Mouse (Mus musculus) T-cell, adult 2 months (primary cell): ENCODE data around the gene Mdm4.
"Not testable (repeated sequence)": the region's sequence is repeated elsewhere in the genome, so short reads cannot be mapped to it uniquely, and the experiment has no call there.

Source experiments
- DNase-seq: peaks from one replicate; pipeline ENCODE4 v3.0.0; 2022; ENCODE audit warnings: low spot score

Mdm4 gene

GRCm38 (mm10) chr1:133053034-133053433 lies 22.7 kb upstream of the Mdm4 start:
- no peak for DNase-seq

- no peak for DNase-seq
Measured at GRCm38 (mm10) chr1:133051829-133052228, 21.5 kb upstream of the Mdm4 start.

GRCm38 (mm10) chr1:133050001-133050431 lies 19.7 kb upstream of the Mdm4 start:
- DNase-seq = no peak

GRCm38 (mm10) chr1:133048690-133049089 lies 18.3 kb upstream of the Mdm4 start:
- no peak for DNase-seq

- DNase-seq = no peak
Measured at GRCm38 (mm10) chr1:133047575-133047974, 17.2 kb upstream of the Mdm4 start.

- DNase-seq = peak; percentile 22
Measured at GRCm38 (mm10) chr1:133046441-133046931, 16.1 kb upstream of the Mdm4 start.

- peak; percentile 67 for DNase-seq
Measured at GRCm38 (mm10) chr1:133045861-133046440, 15.6 kb upstream of the Mdm4 start.

- no peak for DNase-seq
Measured at GRCm38 (mm10) chr1:133045011-133045860, 14.9 kb upstream of the Mdm4 start, which contains the start of gene Pik3c2b. Gene Pik3c2b (plus strand): TSS chr1:133045667.

GRCm38 (mm10) chr1:133039505-133039949 lies 9.2 kb upstream of the Mdm4 start:
- DNase-seq = peak; percentile 70

- DNase-seq = not testable (repeated sequence)
Measured at GRCm38 (mm10) chr1:133034682-133035081, 4.3 kb upstream of the Mdm4 start.

GRCm38 (mm10) chr1:133034091-133034460 lies 3.7 kb upstream of the Mdm4 start:
- peak; percentile 43 for DNase-seq

GRCm38 (mm10) chr1:133033316-133034090 lies 3.1 kb upstream of the Mdm4 start:
- peak; percentile 70 for DNase-seq

GRCm38 (mm10) chr1:133032981-133033315 lies 2.6 kb upstream of the Mdm4 start:
- DNase-seq = no peak

- peak; percentile 61 for DNase-seq
Measured at GRCm38 (mm10) chr1:133029744-133030143, 617 bp downstream of the Mdm4 start.

- no peak for DNase-seq
Measured at GRCm38 (mm10) chr1:133027980-133028379, 2.4 kb downstream of the Mdm4 start.

- DNase-seq = no peak
Measured at GRCm38 (mm10) chr1:133027126-133027525, 3.2 kb downstream of the Mdm4 start.

GRCm38 (mm10) chr1:133025796-133026190 lies 4.6 kb downstream of the Mdm4 start:
- DNase-seq = not testable (repeated sequence)

- peak; percentile 92 for DNase-seq
Measured at GRCm38 (mm10) chr1:133025051-133025795, 5.1 kb downstream of the Mdm4 start.

- no peak for DNase-seq
Measured at GRCm38 (mm10) chr1:133024426-133024825, 5.9 kb downstream of the Mdm4 start.

GRCm38 (mm10) chr1:133023723-133024122 lies 6.6 kb downstream of the Mdm4 start:
- DNase-seq = not testable (repeated sequence)

GRCm38 (mm10) chr1:133021971-133022370 lies 8.4 kb downstream of the Mdm4 start:
- not testable (repeated sequence) for DNase-seq

GRCm38 (mm10) chr1:133021391-133021790 lies 9.0 kb downstream of the Mdm4 start:
- no peak for DNase-seq
